Mouse (Mus musculus) spleen, postnatal 10 days (tissue): ENCODE data around the gene Tanc1.

Experiments
- DNase-seq, 2 experiments: peaks; one replicate each; pipeline ENCODE4 v3.0.0; 2021 to 2022; ENCODE audit warnings: low spot score in 2 of 2

Gene Tanc1

DNA sequence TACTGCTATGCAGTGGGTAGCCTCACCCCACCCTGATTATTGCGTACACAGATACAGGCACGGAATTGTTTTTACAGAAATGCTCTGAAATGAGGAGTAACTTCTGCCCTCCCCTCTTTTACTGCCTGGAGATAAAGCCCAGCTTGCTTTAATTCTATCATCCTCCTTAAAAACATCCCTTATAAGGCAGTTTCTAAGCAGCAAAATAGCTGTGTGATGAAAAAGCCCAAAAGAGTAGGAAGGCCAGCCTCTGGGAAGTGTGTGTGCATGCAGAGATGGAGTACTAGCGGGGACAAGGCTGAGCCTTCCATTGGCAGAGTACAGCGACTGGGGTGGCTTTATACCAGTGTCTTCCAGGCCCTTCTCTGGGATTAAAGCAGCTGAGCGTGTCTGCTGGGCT lies 140.9 kb downstream of the Tanc1 start:
- DNase-seq: no peak

DNA sequence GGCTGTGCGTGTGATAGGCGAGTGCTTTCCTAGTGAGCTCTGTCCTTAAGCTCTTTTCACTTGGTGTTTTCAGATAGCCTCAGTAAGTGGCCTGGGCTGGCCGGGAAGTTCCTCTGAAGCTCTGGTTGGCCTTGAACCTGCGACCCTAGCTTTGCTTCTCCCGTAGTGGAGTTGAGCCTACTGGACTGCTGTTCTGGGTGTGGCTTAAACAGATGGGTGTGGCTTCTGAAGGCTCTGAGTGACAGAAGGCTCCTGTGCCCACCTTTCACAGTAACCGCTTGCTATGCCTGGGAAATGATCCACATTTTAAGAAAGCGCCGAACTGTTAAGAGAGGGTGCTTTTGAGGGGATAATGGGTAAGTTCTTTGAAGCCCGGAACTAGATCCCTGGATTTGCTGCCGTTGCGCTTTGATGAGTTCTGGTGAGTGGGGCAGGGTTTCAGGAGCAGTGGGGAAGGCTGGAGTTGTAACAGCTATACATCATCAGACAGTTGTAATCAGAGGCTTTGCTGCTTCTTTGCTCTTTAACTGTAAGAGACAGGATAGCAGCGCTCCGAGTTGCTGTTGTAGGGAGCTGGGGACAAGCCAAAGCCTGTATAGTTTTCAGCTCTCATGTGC lies 144.4 kb downstream of the Tanc1 start:
- no peak for DNase-seq

DNA sequence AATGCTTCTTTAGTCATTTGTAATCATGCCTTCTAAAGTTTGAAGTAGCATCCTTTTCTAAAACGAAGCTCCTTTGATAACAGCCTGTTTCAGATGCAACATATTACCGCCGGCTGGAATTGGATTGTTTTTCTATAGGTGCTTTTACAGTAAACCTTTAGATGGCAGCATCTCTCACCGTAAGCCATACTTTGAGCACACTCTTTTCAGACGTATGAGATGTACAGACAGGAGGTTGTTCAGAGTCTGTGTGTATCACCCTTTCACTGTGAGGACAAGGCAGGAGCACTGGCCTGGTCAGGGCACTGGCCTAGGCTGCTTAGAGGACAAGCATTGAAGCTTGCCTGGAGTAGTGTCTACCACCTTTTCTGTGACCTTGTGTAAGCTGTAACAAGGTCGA lies 145.2 kb downstream of the Tanc1 start:
- no peak for DNase-seq

DNA sequence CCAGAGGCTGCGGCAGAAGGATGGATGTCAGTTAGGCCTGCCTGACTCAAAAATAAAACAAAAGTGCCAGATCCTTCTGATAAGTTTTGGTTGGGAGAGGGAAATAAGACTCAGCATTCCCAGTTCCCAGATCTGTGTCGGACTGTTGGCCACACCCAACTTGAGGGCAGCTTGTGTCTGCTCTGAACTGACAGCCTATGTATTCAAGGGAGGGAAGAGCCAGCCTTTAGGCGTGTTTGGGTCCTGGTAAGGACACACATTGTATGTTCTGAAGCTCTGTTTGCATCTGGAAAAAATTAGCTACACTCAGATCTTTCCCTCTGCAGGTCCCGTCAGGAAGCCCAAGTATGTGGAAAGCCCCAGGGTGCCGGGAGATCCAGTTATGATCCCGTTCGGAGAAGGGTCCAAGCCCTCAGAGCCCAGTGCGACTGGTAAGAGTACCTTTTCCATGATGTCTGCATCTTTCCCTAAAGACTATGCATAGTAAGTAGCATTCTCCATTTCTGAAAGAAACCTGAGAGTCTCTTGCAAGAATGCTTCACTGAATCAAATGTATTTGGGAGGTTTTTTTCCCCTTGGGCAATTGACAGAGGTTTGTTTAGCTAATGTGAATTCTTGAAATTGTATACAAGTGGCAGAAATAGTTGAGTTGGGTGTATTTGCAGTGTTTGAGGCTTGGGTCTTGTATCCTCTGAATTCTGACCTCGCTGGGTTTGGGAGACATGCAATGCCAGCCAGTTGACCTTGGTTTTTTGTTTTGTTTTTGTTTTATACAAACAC lies 146.5 kb downstream of the Tanc1 start:
- DNase-seq: no peak

DNA sequence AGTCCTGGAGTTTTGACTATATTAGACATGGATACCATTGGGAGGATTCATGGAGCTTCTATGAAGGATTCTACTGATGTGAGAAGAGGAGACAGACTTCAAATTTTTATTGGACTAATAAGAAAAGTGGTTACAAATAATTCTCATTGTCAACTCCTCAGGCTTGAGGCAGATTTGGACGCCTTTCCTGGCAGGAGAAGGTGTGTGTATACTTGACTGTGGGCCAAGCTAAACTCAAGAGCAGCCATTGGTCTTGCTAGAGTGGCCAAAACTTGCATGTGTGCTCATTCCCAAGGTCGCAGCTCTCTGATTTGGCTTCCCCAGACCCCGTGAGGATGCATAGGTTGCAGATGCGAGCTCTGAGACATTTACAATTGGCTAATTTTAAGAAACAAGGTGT lies 148.9 kb downstream of the Tanc1 start:
- no peak for DNase-seq

DNA sequence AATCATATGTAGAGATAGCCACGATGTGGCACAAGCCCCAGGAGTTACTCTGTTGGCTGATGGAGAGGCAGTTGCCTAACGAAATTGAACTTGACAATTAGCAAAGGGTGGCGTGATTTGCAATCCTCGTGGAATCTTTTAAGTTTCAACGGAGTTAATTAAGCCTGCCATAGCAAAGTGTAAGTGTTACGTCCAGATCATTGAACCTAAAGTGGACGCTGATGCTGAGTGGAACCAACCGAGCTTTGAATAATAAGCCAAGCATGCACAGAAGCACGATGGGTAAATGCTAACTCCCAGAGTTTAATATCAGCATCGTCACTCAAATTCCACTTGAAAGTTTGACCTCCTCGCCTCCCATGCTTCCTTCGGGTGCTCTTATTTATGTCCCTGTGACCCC lies 149.3 kb downstream of the Tanc1 start:
- no peak for DNase-seq

DNA sequence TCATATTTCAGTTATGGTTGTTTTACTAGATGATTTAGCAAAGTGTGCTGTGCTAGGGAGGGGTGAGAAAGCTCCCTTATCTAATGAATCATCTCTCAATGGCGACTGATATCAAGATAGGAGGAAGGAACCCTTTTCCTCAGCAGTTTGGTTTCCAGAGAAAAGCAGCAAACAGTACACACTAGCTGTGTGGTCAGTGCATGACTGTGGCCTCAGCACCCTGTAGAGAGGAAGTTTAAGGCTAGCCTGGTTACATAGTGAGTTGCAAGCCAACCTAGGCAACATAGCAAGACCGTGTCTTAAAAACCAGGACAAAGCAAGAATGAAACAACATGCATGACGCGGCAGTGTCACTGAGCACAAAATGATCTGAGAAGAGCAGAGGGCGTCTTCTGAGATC lies 150.4 kb downstream of the Tanc1 start:
- no peak for DNase-seq

DNA sequence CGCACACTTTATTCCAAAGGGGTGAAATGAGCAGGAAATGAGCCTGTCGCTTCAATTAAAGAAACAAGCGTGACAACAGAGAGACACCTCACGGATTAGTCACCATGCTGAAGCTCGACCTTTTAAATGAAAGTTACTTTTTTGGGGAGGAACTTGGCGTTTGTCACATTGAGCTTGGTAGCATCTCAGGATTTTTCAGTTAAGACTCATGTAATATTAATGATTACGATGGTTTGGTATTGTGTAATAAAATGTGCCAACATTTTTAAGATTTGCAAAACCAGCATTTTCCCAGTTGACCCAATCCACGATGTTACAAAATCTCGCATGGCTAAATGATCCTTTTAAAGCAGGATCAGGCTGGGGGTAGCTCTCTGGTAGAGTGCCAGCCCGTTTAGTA lies 153.8 kb downstream of the Tanc1 start:
- DNase-seq: no peak

DNA sequence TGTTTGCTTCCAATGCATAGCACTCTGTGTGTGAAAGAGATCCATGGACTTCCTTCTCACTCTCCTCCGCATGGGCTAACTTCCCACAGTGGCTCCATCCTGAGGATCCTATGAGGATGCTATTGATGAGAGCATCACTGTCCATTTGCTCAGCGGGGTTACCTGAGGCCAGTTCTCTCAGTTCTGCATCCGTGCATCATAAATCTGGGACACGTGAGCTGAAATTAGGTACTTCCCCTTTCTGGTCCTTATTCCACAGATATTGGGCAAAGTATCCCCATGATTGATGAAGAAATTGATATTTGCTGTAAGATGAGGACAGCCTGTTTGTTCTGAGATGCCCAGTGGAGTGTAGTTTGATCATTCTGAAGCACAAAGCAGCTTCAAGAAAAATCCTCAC lies 156.1 kb downstream of the Tanc1 start:
- DNase-seq: no peak

DNA sequence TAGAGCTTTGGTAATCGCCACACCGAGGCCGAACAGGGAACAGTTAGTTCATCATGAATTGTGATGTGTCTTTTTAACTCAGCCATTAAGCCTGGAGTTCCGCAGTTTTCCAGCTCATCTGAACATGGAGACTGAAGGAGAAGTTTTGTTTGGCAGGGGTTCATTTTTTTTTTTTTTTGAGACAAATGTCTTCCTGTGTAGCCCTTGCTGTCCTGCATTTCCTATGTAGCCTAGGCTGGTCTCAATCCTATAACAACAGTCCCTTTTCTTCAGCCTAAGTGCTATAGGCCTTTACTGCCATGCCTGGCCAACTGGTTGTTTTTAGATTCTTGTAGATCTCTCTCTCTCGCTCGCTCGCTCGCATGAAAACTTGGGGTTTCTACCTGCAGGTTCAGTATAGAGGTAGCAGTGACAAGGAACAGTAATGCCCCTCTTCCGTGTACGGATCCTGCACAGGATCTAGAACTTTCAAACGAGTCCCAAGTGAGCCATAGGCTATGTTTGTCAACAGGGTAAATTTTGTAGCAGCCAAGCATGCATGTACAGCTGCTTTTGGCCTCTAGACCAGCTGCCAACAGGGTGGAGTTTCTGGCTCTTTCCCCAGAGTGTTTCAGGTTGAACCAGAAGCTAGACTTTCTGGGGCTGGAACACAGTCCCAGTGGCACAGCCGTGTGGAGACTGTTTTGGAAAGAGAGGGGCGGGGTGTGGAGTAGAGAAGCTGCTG lies 157.0 kb downstream of the Tanc1 start:
- DNase-seq: no peak

DNA sequence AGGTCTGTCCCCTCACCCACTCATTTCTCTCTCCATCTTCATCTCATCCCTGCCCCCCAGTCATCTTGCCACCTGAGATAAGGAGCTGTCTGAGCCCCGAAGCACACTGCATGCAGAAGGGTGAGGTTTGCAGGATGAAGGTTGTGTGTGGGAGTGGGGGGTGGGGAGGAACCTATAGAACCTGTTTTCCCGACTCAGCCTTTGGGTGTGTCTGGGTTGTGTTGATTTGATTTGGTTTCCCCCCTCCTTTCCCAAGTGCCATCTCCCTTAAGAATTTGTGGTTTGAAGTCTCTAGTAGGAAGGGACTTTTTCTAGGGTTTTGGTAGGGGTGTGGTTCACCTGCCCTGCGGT lies 157.5 kb downstream of the Tanc1 start:
- DNase-seq: no peak

DNA sequence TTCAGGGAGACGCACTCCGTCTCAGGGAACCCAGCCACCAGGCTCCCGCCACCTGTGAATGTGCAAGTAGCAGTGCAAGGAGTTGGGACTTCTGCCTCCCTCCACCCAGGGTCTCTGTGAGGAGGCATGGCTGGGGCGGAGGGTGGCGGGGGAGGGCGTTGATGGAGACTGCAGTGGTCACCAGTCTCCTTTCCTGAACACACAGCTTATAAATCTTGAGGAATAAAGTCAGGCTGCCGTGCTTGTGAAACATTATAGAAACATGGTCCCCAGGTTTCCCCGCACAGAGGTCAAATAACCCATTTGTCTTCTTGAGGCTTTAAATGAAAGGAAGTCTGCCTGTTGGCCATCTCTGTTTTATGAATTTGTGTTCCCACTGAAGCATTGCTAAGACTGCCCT lies 159.9 kb downstream of the Tanc1 start:
- DNase-seq: no peak

DNA sequence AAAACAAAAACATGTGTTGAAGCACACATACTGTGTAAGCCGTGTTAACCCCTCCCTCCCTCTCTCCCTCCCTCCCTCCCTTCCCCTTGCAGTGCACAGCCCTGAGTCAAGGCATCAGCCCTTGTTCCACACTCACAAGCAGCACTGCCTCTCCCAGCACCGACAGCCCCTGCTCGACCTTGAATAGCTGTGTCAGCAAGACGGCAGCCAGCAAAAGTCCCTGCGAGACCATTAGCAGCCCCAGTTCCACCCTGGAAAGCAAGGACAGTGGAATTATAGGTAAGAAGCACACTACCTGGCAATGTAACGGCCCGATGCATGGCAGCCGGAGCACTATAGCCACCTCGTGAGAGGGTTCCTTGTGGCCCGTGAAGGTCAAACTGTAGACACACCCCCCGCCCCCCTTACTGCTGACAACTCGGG lies 160.4 kb downstream of the Tanc1 start:
- DNase-seq: no peak

DNA sequence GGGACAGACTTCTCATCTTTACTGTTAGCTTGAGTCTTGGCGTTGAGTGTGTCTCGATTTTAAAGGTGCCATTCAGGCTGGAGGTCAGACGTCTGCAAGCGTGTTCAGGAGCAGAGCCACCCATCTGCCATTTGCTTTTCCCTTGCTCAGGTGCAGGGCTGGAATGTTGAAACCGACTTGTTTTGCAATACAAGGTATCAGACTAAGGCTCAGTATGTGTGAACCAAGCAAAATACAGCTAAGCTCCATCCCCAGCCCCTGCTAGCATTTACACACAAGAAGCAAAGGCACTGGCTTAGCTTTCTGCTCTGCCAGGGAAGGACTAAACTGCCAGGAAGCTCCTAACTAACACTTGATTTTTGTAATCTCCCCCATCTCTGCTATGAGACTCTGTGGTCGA lies 162.5 kb downstream of the Tanc1 start:
- DNase-seq: no peak

DNA sequence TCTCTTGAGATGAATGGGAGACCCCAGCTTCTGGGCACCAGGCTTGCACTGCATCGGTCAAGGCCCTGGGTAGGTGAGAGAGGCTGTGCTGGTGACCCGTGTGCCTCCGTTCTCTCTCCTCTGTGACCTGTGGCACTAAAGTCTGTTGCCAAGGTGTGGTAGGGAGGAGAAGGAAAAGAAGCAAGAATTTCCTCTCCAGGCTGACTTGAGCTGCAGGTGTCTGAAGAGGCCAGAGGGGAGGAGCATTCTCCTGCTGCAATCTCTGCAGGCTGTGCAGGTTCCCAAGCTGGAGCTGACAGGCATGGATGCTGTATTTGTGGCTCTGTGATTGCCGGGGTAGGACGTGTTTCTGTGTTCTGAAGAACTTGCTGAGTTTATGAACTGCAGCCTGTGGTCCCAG lies 163.3 kb downstream of the Tanc1 start:
- DNase-seq: no peak

DNA sequence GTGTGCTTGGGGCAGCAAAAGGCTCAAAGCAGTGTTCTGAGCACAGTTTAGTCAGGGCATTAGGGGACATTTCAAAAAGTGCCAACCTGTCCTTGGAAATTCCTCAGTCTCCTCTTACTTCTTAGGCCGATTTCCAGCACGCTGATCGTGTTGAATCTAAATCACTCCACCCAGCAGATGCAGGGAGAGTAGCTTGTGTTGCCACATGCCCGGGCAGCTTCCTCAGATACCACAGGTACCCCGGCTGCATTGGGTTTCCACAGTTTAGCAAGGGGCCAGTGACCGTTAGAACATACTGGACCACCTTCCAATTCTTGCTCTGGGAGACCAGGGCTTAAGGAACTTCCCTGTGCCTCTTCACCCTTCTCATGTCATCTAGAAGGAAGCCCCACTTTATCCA lies 164.0 kb downstream of the Tanc1 start:
- no peak for DNase-seq

DNA sequence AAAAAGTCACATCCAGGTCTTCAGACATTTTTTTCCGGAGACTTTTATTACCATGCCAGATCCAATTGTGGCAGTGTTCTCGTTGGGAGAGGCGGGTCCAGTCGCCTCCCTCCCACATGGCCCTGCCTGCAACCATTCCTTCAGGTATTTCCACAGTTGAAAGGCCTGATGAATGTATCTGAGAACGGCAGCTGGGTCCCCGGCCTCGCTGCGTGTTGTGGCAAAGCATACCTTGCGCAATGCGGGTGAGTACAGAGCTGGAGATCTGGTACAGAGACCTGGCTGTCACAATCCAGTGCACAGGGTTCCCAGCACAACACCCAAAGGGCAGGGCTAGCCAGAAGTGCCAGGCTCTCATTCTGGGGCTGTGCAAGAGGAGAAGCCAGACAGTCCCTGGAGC lies 167.5 kb downstream of the Tanc1 start:
- no peak for DNase-seq

DNA sequence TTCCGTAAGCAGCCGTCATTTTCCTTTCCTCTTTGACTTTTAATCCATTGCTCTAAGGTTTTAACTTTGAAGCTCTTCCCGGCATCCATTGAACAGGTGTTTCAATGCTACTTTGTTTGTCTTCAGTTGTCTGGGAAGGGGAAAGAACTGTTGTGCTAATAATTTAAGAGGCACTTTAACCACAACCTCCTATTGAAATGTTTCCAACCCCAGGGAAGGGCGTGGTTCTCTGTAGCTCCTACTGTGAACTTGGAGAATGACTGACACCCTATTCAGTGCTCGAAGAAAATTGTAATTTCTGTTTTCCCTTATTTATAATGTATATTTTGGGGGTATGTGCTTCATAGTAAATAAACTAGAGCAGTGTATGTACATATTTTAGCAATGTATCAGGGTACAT lies 168.4 kb downstream of the Tanc1 start:
- DNase-seq: no peak

DNA sequence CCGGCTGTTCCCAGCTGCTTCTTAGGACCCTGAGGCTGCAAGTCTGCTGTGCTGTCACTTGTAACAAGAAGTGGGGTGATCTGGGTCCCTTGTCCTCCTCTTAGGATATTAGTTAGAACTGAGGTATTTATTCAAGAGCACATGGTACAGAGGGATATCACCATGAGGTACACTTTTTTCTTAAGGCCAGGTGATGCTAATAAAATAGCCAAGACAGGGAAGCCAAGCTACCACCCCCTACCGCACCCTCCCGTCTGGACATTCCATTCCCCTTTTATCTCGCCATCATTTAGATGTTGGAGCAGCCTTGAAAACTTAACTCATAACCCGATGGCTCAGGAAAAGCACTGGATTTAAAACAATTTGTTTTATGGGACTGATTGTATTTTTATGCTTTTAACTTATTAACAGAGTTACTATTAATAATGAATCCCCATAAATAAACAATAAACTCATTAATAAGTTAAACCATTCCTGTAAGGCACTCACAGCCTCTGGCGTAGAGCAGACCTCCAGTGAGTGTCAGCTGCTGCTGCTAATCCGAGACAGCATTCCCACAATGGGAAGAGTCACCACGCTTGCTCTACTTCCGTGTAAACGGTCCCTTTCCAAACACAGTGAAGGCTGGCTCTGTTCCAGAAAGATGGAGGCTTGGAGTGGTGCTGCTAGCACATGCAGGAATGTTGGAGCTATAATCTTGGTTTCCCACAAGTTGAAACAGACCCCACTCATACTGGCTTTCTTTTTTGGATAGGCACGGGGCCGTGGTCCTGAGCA lies 171.4 kb downstream of the Tanc1 start:
- no peak for DNase-seq

DNA sequence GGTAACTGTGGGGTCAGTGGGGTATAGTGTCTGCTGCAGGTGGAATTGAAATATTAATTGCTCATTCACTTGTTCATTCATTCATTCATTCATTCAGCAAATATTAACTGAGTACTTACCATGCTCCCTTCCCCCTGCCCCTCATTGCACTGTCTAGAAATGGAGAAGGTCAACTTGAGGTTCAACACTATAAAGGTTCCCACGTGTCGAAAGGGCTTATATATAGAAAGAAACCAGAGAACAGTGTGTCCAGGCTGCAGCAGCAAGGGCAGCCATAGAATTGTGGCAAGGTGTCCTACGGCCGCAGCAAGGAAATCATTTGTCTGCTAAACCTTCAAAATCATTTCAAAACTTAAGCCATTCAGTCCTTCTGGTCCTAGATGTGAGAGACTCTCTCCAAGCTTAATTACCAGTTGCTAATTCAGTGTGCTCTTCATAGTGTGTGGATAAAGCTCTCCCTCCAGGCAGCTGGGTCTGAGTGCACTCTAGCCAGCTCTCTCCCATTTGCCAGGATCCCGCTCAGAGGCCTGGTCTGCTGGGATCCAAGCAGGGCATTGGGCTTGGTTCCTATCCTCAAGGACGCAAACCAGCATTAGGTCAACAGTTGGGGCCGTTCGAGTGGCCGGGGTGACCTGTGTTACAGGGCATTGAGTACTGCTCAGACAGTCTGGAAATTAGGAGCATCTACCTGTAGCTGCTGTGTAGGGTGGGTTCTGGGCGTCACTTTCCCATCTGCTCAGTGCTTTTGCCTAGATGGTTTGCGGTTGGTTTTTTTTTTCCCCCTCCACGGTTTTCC lies 172.2 kb downstream of the Tanc1 start:
- DNase-seq: no peak

DNA sequence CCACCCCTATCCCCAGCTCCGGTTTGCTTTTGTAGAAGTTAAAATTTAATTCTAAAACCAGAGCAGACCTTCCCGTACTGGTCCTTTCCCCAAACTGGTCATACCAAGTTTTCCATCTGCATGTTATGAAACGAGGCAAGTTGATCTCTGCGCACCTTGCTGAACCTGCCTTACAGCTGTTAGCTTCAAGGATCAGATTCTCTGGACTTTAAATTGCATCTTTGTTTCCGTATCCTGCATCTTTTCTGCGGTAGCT lies 172.7 kb downstream of the Tanc1 start:
- DNase-seq: no peak

DNA sequence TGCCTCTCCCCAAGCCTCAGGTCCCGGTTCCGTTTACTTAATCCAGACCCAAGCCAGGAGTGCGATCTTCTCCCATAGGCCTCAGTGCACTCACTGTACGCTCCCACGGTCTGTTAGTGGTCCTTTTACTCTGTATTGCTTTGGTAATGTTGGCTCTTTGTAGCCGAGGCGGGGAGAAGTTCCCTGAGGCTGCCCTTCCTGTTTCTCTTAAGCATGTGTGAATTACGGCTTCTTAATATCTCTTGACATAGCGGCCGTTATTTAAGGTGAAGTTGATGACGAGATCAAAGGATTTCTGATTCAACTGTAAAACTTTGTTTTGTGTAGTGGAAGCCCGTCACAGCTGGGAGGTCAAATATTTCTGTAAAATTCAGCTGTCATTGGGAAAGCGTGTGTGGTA lies 173.8 kb downstream of the Tanc1 start:
- DNase-seq: no peak
